Mouse (Mus musculus) frontal cortex, adult (tissue): ENCODE results near the gene Galr2.

Source experiments
- ATAC-seq: cut with Nextera tagmentation; 2 replicates; pipeline ENCODE4 v1.9.2; 2017; ENCODE audit warnings: mild to moderate bottlenecking, moderate library complexity, mixed read lengths; ENCODE audit not compliant: low TSS enrichment

Gene Galr2

DNA sequence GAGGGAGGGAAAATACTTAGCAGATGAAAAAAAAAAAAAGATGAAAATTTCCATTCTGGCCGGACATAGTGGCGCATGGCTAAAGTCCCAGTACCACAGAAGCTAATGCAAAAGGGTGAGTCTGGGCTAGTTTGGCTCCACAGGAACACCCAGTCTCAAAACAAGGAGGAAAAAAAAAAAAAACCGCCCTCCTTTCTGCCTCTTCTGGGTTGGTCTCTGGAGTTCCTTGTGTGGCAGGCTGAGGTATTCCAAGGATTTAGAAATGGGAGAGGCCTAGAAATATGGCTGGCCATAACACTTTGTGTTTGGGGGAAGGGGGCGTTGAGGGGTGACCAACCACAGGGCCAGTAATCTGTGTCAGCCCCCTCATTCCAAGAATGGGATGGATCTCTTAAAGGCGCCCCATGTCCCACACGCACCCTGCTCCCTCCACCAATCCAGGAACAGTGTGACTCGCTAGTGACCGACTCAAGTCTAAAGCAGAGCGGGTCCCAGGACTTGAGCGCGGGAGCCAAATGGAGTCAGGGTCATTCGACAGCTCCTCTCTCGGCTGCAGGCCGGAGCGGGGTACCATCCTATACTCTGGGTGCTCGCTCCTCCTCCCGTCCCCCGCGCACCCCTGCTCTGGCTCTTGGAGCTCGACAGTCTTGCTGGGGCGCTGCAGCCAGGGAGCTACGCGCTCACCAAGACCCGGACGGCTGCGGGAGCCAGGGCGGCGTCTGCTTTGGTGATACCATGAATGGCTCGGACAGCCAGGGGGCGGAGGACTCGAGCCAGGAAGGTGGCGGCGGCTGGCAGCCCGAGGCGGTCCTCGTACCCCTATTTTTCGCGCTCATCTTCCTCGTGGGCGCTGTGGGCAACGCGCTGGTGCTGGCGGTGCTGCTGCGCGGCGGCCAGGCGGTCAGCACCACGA, at the start of gene Galr2:
Galr2 (plus strand) TSS at position 189 of the 913 bp plus-strand sequence.
- no peak for ATAC-seq

DNA sequence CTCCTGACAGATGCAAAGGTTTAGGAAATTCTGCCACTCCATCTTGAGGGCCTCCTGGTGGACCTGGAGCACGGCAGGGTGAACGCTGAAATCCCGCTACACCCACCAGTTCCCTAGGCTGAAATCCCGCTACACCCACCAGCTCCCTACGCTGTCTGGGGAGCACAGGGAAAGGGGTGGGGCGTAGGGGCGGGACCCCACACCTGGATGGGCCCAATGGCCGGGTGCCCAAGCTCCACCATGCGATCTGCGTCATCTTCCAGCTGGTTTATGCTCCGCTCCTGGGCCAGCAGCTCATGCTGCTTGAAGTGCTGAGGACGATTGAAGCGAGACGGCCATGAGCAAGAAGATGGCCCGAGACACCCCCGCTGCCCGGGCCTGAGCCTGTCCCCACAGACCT, 48.3 kb upstream of the Galr2 start:
- 0 out of 2 replicates have a peak, but pooled peaks have one; percentile 27 for ATAC-seq

DNA sequence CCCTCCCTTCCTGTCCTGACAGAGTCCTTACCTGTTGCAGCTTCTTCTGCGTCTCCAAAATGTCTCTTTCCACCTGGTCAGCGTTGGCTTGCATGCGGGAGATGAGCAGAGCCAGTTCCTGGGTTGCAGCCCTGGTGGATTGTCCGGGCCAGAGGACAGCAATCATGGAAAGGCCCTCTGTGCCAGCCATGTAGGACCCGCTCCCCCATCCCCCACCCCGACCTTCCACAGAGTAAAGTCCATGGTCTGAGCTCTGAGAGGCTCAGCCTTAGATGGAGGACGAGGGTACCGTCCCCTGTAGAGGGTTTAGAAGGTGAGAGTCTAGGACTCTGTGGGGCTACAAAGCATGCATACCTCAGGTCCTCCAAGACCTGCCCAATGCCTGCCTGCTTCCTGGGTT, 45.8 kb upstream of the Galr2 start:
- no peak for ATAC-seq

DNA sequence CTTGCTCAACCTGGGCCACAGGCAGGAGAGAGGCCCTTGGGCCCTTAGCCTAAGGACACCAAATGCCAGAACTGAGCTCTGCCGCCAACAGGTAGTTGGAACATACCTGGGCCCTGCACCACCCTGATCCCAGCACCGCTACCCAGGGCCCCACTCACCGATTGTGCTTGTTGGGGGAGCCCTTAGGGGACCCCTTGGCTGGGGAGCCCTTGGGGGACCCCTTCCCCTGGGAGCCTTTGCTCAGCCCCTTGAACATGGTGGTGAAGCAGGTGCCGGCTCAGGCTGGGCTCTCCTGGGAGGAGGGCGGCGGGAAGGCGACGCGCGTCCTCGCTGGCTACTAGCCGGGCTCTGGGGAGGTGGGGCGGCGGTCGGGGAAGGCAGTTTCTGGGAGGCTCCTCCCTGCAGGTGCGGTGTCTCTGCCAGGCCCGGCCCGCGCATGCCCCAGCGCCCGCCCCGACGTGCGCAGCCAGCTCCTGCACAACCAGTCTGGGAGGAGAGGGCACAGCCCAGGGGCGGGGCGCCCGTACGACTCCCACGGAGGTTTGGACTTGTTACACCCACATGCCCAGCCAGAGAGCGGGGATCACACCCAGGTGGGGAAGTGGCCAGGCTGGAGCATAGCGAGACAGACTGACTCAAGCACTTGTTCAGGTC, 42.9 kb upstream of the Galr2 start, which contains the start of gene Evpl:
Evpl (minus strand) TSS at position 336 of the 654 bp plus-strand sequence.
- ATAC-seq: no peak

DNA sequence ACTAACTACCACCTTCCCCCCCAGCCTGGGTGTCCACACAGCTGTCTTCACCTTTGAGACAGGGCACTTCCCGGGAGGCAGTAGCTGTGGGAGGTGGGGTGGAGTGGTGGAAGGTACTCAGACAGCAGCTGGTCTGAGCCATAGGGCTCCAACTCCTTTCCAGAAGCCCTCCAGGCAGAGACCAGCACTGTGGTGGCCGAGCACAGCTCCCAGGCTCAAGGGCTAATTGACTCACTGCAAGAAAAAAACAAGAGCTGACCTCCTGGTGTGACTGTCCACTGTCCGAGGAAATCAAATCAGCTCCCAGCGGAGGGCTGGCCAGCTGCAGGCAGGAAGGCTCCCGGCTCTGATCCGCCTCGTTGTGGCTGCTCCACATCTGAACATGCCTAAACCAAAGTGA, 40.9 kb upstream of the Galr2 start:
- no peak for ATAC-seq

DNA sequence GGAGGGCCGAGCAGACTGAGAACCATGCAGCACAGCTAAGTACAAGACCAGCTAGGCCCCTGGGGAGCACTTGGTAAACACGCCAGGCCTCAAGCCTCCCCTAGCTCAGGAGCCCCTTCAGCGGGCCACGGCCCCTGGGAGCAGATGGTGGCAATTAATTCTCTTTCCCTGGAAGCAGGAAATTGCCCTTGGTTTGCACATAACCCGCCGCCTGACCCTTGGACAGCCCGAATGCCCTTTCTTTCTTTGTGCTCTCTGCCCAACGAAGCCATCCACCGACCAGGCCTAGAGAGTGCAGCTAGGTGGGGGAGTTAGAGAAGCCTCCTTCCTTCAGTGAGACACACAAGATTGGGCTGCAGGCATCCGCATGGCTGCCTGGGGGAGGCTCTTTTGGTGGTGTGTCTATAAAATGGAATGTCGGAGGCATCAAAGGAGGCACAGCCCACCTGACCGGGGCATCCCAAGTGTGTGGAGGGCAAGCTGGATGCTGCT, 38.9 kb upstream of the Galr2 start:
- no peak for ATAC-seq

DNA sequence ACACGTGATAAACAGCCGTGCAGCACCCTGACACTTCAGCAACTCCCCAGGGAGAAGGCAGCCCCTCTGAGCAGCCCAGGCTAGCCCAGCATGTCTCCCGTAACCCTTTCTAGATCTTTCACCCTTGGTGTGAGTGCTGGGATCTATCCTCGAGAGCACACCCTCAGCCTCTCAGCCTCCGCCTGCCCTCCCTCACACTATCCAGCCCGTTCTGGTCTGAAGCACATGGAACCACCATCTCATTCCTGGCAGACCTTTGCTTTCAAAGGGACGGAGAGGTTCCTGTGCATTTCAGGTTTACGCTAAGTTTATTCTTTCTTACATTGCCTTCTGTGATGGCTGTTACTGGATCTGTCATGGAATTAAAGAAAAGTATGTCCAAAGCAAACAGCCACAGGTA, 36.2 kb upstream of the Galr2 start:
- no peak for ATAC-seq

DNA sequence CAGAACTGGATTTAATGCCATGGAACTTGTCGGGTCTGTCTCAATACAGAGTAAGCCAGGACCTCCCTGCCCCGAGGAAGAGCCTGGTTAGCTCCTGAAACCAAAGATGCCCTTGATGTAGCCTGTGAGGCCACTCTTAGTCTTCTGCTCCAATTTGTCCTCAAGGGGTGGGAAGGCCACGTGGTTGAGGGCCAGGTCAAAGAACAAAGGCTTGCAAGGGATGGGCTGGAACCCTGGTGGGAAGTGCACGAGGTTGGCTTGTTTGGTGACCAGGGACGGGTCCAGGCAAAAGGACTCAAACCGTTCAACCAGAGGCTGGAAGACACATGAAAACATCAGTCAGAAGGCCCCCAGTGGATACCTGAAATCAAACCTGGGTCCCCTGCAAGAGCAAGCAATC, 35.1 kb upstream of the Galr2 start:
- no peak for ATAC-seq

DNA sequence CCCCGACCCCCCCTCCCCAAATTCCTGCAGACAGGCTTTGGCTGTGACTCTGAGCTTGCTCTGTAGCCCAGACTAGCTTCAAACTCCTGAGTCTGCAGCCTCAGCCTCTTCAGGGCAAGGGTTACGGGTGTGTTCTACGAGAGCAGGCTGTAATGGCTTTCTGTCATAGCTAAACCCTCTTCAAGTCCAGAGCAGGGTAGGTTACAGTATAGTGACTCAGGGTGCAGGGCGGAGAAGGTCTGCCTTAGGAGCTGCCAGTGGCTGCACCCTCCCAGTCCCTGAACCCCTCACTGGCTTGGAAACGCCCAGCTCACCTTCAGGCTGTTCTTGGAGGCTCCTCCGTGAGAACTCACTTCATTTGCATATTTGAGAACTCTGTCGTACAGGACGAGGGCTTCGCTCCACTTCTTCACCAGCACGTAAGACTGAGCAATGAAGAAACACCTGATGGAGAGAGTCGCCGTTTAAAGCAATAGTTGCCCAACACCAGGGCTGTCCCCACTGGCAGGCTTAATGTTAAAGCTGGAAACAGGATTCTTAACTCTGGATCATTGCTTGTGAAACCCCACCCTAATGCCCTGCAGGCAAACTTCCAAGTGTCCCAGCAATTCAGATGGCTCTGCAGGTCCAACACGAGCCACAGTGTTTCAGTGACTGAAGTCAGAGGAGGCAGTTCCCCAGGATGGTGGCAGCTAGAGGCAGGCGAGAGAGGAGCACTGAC, 33.1 kb upstream of the Galr2 start:
- ATAC-seq: no peak

DNA sequence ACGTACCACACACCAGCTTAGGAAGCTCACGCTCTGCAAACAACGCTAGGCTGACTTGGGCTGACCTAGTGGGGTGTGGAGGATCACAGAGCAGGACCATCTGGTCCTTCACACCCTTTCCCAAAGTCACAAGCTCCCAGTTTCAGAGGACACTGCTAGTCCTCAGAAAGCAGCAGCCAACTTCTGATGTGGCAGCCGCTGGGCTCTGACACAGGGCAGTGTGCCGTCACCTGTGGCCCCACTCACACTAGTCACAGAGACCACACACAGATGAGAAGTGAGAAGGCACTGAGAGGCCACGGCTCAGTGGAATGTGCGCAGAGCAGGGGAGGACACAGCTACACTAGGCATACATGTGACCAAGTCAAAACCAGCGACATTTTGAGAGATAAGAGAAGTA, 29.8 kb upstream of the Galr2 start:
- no peak for ATAC-seq

DNA sequence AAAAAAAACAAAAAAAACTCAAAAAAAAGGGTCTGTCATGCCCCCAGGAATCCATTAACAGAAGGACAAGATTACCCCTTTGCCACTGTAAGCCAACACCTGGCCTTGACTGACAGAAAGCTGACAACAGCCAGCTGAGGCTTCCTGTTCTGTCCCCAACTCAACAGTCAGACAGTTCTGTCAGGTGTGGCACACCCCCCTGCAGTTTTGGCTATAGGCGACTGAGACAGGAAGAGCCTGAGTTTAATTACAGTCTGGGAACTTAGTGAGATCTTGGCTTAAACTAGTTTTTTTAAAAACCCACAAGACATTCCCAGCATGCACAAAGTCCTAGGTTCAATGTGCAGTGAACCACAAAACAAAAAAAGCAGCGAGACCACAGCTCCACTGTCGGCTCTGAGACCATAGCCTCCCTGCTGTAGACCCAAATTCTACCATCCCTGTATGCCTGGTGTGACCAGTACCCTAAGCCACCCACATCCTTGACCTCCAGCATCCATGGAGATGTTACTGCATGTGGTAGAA, 27.6 kb upstream of the Galr2 start:
- ATAC-seq: no peak

DNA sequence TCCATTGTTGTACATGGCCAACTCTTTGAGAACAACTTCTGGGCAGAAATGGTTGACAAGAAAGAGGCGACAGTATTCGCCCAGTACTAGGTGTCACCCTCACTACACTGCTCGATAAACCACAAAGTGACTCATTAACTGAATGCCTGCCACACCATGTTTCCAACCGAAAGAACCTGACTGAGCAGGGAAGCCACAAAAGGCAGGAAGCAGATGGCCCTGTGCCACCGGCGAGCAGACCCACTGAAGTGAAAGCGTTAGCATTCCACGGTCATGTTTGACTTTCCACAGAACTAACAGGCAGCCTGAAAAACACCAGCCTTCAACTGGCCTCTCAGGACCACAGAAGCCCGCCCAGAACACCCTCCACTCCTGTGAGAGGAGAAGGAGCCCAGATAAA, 26.1 kb upstream of the Galr2 start:
- no peak for ATAC-seq

DNA sequence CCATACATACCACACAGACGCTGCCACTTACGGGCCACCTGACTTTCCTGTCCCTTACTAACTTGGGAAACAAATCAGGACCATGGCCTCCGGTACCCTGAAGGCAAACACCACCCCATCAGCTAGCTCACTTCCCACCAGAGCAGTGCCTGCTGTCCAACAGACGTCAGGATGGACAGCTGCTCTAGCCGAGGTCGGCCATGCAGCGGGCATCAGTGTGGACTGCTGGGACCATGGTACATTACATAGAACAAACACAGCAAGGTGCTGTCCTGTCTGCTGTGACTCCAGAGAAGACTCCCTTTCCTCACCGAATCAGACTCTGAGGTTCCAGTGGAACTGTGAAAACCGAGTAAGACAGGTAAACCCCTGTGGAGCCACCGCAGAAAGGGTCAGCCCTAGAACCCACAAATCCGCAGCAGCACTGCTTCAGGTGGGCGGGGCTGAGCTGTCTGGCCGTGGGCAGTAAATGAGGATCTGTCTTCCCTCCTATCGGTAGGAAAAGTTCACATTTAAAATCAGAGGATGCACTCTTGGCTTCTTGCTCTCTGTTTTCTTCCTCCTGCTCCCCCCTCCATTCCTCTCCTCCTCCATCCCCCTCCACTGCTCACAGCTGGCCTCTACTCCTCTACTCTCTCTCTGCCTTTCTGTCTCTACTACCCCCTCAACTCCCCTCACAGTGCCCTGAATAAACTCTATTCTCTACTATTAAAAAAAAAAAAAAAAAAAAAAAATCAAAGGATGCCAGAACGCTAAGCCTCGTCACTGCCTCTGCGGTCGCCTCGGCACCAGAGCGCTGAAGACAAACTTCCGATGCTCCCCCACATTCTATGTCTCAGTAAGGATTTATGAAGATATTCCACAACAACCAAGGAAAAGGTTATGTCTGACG, 25.4 kb upstream of the Galr2 start:
- ATAC-seq: no peak; the same call in 1 of the 2 replicates

DNA sequence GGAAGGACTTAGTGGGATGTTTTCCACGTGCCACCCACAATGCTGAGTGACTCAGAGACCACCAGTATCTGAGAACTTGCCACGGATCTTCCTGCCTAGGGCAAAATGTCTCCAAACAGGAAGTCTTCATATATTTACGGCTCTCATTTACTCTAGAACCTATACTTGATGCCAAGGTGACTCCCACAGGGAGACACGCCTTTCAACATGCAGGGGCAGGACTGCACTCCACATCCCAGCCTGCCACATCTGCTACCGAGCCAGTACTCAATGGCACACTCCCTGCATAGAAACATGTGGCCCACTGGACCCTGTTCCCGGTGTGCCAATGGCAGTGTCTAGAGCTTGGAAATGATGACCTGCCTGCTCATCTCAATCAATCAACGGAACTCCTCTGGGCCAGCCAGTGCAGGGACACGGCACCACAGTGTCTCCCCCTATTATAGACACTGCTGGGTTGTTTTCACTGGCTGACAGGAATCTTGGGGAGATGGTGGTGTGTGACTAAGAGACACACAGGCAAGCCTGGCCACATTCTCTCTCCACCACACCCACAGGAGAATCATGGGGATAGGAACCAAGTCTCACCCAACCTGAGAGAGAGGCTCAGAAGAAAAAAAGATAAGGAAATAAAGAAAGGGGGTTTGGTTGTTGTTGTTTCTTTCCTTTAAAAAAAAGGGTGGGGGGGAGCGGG, 24.6 kb upstream of the Galr2 start:
- ATAC-seq: no peak

DNA sequence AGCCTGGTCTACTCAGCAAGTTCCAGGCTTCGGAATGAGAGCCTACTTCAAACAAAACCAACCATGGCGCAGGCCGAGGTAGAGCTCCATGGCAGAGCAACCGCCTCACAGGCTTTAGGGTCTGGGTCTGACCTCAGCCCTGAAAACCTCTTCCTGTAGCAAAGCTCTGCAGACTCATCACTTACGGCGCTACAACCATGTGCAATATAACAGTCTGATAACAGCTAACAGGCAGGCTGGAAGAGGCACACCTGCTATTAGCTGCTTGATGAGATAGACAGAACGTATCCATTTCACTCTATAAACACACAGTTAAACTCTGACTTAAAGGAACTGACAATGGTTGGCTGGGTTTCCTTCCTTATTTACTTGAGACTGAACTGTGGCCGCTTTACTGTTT, 21.3 kb upstream of the Galr2 start:
- ATAC-seq: no peak

DNA sequence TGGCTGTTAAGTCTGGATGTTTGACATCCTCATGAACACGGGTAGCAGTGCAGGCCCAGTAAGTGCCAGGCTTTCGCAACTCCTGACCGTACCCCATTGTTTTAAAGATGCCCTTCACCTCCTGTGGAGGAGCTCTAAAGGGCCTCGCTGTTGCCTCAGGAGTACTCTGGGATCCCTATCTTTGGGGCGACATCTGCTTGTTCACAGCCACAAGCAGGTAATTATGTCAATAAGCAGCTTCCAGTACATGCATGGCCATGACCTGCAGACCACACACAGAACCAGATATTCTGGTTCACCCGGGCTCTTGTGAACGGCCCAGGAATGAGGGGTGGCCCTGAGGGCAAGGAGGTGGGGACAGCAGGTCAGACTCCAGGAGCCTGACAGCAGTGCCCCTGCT, 20.5 kb upstream of the Galr2 start:
- ATAC-seq: no peak

DNA sequence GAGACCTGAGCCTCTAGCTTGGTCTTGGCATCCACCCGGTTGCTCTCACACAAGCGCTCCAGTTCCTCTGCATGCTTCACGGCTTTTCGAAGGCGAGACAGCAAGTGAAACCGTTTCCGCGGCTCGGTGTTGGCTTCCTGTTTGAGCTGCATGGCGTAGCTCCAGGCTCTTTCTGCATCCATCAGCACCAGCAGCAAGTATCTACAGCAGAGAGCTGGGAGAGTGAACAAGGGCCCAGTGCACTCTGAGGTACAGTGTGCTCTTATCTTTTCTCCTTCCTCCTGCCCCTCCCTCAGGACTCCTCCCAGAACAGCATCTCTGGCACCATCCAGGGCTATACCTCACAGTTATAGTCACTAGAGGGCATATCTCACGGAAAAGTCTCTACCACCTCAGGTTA, 15.4 kb upstream of the Galr2 start:
- peak; percentile 27; the same call in 1 of the 2 replicates for ATAC-seq

DNA sequence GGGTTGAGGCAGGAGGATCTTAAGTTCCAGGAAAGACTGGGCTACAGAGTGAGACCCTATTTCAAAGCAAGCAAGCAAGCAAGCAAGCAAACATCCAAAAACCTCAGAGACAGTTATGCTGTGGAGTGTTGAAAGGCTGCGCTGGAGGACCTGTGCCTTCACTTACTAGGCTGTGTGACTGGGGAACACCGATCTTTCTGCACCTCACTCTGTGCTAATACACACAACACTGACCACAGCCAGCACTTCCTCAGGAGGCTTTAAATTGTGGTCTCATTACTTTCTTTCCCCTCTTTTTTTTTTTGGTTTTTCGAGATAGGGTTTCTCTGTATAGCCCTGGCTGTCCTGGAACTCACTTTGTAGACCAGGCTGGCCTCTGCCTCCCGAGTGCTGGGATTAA, 14.9 kb upstream of the Galr2 start:
- no peak for ATAC-seq

DNA sequence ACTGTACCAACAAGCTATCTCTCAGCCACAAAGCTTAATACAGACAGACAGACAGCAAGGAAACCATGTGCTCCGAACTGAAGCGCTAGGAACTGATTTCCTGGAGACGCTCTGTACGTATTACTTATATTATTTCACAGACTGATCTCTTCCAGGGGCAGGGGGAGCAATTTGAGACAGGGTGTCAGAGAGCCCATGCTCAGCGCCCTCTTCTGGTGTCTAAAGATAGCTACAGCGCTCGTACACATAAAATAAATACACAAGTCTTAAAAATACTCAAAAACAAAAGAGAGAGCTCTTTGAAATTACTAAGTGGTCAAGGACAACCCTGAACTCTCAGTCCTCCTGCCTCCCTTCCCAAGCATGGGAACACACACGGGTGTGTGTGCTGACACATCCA, 13.1 kb upstream of the Galr2 start:
- no peak for ATAC-seq

DNA sequence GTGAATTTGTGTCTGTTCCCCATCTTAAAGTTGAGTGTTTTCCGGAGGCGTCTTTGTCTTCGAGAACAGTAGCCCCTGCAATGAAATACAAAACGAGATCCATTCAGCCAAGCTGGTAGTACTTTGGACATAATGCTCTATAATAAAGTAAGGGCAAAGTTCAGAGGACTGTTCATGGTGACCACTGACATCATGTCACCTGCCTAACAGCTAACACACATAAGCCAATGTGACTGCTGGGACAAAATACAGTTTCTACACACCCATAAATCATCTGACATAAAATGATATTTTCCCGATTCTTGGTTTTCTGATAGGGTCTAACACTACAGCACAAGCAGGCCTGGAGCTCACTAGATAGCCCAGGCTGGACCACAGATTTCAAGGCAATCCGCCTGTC, 12.4 kb upstream of the Galr2 start:
- ATAC-seq: no peak
